Mouse (Mus musculus): Measurements from ENCODE around the gene Dennd1a. TPM values are rescaled to one million over a fixed set of nuclear protein-coding genes. Genes with fewer than 3 reads are reported as not detected.

The Dennd1a gene
- polyA plus RNA-seq, 1 experiment from 2014 or later: 10.3 TPM

DNA sequence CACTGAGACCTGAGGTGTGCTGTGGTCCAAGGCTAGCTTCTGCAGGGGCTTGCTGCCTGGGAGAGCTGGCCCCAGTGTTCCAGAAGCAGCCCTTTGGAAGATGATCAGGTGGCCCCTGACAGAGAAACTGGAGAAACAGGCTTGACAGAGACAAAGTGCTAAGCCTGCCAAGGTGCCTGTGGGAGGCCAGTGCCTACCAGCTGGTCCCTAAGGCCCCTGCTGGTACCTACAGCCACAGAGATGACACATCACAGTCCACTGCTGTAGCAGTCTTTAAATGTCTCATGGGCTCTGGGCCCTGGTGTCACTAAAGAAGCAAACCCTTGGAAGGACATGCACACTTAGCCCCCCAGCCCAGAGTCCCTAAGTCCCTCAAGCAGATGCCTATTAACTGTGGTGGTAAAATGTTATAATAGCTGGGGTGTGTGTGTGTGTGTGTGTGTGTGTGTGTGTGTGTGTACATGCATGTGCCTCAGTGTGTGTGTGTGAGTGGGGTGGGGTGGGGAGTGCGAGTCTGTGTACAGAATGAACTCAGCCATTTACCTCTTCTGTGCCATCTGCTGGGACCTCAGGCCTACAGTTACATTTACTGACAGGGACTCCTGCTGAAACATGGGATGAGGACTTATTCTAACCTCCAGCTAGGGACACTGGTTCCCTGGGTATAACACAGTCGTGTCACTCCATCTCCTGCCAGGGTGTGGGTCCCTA, 530.8 kb downstream of the Dennd1a start:
- Histone ChIP-seq H3K4me2 (replicated peaks; ENCODE audit: low read depth) (no peak overlapping the region), H3K27me3 (replicated peaks; ENCODE audit: control insufficient read depth, insufficient read depth, low read length) (no peaks in the 10 kb centered on the region), H3K4me3 (ENCODE audit: low read depth, low read length) (no peak overlapping the region), H3K9me3 (ENCODE audit: control insufficient read depth) (no peaks in the 10 kb centered on the region), H3K27ac (ENCODE audit: low read depth, low read length) (no peak overlapping the region), H3K9ac (ENCODE audit: low read depth, low read length) (no peak overlapping the region), H3K4me1 (replicated peaks; ENCODE audit: control insufficient read depth, insufficient read depth, low read length) (no peaks in the 10 kb centered on the region), H3K36me3 (ENCODE audit: control insufficient read depth, insufficient read depth) (no peaks in the 10 kb centered on the region)
- ATAC-seq: no peak
- WGBS: 80% methylated on average over 2 of the region's 2 CpGs
- TF ChIP-seq CTCF (IDR thresholded peaks at IDR 0.05; ENCODE audit: low read depth): no peak

DNA sequence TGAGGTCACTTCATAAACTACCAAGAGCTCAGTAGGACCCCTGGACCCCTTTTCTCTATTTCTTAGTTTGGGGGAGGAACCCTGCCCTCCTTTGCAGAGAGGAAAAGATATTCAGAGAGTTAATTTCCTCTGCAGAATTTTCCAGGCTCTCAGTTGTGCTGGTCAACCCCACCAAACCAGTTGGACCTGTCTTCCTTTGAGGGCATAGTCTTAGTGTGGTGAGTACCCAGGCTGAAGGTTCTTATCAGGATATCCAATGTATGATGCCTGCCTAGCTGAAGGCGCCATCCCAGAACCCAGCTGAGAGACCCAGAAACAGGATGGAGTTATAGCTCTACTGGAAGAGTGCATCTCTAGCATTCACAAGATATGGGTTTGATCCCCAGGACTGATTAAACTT, 536.1 kb downstream of the Dennd1a start:
- no peaks in the 10 kb centered on the region for H3K9me3 ChIP-seq (ENCODE audit: control insufficient read depth)
- no peak for ATAC-seq
- 69% methylated on average over 1 of the region's 1 CpGs for WGBS
- 0 out of 2 replicates have a peak, but pooled peaks cover 3% of the 10 kb centered on the region for H3K4me1 ChIP-seq (replicated peaks; ENCODE audit: control insufficient read depth, insufficient read depth, low read length)
- no peaks in the 10 kb centered on the region for H3K27me3 ChIP-seq (replicated peaks; ENCODE audit: control insufficient read depth, insufficient read depth, low read length)
- TF ChIP-seq CTCF (IDR thresholded peaks at IDR 0.05; ENCODE audit: low read depth): no peak
- H3K4me2 ChIP-seq (replicated peaks; ENCODE audit: low read depth): no peak overlapping the region
- no peak overlapping the region for H3K9ac ChIP-seq (ENCODE audit: low read depth, low read length)
- no peak overlapping the region for H3K27ac ChIP-seq (ENCODE audit: low read depth, low read length)
- no peak overlapping the region for H3K4me3 ChIP-seq (ENCODE audit: low read depth, low read length)
- no peaks in the 10 kb centered on the region for H3K36me3 ChIP-seq (ENCODE audit: control insufficient read depth, insufficient read depth)

DNA sequence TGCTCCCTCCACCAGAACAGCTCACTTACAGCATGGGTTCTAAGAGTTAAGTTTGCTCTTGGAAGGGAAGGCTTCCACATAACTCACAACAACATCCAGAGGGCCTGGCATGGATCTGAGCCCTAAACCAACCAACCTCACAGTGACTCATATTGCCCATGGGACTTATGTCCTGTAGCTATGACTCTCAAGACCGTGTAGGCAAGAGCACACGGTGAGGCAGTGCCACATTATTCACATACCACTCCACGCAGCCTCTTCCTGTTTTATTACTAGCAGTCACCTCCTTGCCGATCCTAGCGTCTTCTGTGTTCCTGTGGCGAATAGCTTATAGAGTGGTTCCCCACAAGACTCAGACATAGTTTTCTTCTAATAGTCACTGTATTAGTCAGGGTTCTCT, 537.9 kb downstream of the Dennd1a start:
- Histone ChIP-seq H3K9ac (ENCODE audit: low read depth, low read length) (no peak overlapping the region), H3K9me3 (ENCODE audit: control insufficient read depth) (no peaks in the 10 kb centered on the region), H3K27me3 (replicated peaks; ENCODE audit: control insufficient read depth, insufficient read depth, low read length) (no peaks in the 10 kb centered on the region), H3K4me3 (ENCODE audit: low read depth, low read length) (no peak overlapping the region), H3K4me2 (replicated peaks; ENCODE audit: low read depth) (no peak overlapping the region), H3K4me1 (replicated peaks; ENCODE audit: control insufficient read depth, insufficient read depth, low read length) (0 out of 2 replicates have a peak, but pooled peaks cover 3% of the 10 kb centered on the region), H3K27ac (ENCODE audit: low read depth, low read length) (no peak overlapping the region), H3K36me3 (ENCODE audit: control insufficient read depth, insufficient read depth) (no peaks in the 10 kb centered on the region)
- no peak for ATAC-seq
- 56% methylated on average over 6 of the region's 6 CpGs for WGBS
- no peak for TF ChIP-seq CTCF (IDR thresholded peaks at IDR 0.05; ENCODE audit: low read depth)

Small RNAs within 50 kb of the gene (microRNA-seq; reads per million reads assigned to microRNA genes)
- not detected for gene Gm44455

Other genes starting within 250 kb of the Dennd1a start
- gene Lhx2, start 51.9 kb upstream of the Dennd1a start, polyA plus RNA-seq (2015; fragmentation: Nextera tagmentation; extraction: Ambion mirVana): not detected in 2 replicates
- 70.9 and 84.5 TPM in 2 replicates for gene Nek6, start 224.3 kb upstream of the Dennd1a start, polyA plus RNA-seq (2015; fragmentation: Nextera tagmentation; extraction: Ambion mirVana)